Mouse (Mus musculus): ENCODE results near the gene Bicd2.
"Not testable (repeated sequence)": the region's sequence is repeated elsewhere in the genome, so short reads cannot be mapped to it uniquely, and the experiment has no call there.

Gene Bicd2

GRCm38 (mm10) chr13:49357367-49358026 lies 16.1 kb downstream of the Bicd2 start:
- in situ Hi-C loops (cut with MboI, MseI) = loop anchor here in 1 of 2 experiments (10.0 kb wide), 1 partner anchor 633 kb away; no protein-coding TSS in a partner anchor

- in situ Hi-C loops (cut with MboI, MseI) = loop anchor here in 1 of 2 experiments (10.0 kb wide), 1 partner anchor 633 kb away; no protein-coding TSS in a partner anchor
Observed at GRCm38 (mm10) chr13:49358184-49358583, 16.8 kb downstream of the Bicd2 start.

GRCm38 (mm10) chr13:49360906-49361406 lies 19.6 kb downstream of the Bicd2 start:
- in situ Hi-C loops (cut with MboI, MseI) = no loop called here

- in situ Hi-C loops (cut with MboI, MseI) = no loop called here
Observed at GRCm38 (mm10) chr13:49362364-49362763, 21.0 kb downstream of the Bicd2 start.

DNA sequence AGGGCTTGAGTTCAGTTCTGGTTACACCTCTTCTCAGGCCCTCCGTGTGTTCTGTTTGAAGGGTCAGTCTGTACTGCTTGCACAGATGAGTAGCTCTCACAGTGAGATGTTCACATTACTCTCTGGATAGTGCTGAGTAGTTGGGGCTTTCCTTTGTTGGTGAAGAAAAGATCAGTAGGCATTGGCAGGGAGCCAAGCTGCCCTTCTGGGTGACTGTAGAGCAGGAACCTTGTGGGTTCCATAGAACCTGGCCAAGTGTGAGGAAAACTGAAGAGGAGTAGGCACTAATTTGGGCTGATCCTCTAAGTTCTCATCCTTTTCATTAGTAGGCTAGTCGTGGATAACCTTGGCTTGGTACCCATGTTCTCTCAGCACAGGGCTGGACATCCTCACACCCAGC lies 21.4 kb downstream of the Bicd2 start:
- in situ Hi-C loops (cut with MboI, MseI) = no loop called here

DNA sequence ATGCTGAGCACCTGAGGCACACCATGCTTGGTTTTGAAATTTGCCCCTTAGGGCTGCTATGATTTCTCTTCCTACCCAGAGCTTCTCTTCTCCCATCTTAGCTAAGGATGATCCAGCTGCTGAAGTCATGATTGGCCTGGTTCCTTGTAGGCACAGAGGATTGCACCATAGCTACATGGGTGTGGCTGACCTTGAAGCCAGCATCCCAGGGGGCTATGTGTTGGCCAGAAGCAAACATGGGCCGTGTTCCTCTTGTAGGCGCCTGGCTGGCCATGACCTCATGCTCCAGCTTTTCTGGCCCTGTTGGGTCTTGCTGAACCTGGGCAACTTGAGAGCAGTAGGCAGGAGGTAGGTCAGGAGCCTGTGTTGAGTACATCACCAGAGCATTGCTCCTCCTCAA lies 23.3 kb downstream of the Bicd2 start:
- in situ Hi-C loops (cut with MboI, MseI) = no loop called here

DNA sequence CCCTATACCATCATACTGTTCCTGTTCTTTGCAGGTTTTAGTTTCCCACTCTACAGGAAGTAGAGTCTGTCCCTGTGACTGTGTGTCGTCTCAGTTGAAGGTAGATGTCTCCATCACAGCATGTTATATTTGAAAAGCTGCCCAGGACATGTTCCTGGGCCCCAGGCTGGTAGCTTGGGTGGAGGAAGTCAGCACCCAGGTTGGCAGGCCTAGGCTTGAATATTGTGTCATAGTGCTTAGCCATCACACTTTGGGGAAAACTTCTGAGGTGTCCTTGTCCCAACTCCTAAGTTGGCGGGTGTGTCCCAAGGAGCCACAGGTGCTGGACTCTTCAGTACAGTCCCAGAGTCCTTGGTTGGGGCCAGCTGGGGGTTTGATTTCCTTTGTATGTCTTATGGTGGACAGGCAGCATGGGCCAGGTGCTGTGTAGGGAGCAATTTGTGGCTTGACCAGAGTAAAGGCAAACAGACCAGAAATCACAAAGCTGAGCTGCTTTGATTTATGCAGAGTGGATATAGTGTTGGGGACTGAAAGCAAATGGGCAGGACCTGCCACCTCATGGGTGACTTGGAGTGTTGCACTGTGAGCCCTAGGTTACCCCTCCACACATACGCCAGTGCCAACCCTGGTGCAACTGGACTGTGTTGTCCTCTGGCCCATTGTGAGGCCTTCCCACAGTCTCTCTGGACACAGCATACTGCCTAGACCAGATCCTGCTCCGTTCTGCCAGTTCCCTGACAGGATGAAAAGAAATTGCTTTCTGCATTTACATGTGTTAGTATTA lies 26.5 kb downstream of the Bicd2 start:
- in situ Hi-C loops (cut with MboI, MseI) = no loop called here

GRCm38 (mm10) chr13:49369404-49369803 lies 28.0 kb downstream of the Bicd2 start:
- in situ Hi-C loops (cut with MboI, MseI) = no loop called here

DNA sequence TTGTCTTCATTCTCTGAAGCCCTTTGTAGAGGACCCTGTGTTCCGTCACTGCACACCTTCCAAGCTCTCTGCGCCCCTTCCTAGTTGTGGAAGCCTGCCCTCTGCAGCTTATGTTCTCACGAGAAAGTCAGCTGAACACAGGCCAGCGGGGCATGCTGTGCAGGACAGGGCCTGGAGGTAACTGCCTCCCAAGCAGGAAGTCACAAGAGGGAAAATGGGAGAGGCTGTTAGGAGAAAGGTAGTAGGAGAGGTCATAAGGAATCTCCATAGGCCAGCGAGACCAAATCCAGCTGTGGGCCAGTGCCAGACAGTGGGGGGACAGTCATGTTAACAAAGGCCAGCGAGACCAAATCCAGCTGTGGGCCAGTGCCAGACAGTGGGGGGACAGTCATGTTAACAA lies 28.8 kb downstream of the Bicd2 start:
- in situ Hi-C loops (cut with MboI, MseI) = not testable (repeated sequence)

GRCm38 (mm10) chr13:49370916-49371315 lies 29.5 kb downstream of the Bicd2 start:
- in situ Hi-C loops (cut with MboI, MseI) = not testable (repeated sequence)

- in situ Hi-C loops (cut with MboI, MseI) = no loop called here
Observed at GRCm38 (mm10) chr13:49371428-49371899, 30.1 kb downstream of the Bicd2 start.

DNA sequence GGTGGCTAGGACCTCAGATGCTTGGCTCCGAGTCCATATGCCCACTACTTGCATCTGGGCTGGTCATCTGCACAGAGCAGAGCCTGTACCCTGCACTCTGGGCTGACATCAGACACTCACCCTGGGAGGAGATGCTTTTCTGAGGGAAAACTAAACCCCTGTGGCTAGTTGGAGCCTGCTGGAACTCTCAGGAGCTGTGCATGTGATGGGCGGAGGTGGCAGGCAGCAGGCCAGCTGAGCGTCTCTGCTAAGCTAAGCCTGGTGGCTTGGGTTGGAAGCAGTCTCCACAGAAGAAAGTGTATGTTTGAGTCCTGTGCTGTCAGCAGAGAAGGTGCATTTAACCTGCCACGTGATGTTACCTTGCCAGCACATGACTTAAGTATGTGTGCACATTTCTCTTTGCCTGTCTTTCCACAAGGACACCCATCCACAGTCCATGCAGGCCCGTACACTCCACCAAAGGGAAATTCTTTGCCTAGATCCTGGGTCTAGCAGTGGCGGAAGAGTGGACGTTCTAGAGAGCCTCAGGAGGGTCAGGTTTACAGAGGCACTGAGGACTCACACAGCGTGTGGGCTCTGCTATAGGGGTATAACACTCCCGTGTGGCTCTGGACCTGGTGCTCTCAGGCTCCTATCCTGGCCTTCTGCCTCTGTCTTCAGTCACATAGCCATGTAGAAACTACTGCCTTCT lies 31.1 kb downstream of the Bicd2 start:
- in situ Hi-C loops (cut with MboI, MseI) = no loop called here

DNA sequence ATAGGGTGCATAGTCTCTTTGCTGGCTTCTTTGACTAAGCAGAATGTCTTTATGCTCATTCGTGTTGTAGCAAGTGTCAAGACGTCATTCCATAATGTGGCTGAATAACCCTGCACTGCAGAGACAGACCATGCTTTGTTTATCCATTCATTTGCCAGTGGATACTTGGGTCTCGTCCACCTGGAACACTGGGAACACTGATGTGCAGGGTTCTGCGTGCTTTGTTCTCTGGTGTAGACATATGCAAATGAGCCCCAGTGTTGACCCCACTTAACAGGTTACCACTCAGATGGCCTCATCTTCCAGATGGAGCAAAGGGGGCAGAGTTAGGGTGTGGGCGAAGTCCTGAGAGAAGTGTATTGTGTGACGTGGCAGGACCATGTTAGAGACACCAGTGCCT lies 32.9 kb downstream of the Bicd2 start:
- in situ Hi-C loops (cut with MboI, MseI) = no loop called here

DNA sequence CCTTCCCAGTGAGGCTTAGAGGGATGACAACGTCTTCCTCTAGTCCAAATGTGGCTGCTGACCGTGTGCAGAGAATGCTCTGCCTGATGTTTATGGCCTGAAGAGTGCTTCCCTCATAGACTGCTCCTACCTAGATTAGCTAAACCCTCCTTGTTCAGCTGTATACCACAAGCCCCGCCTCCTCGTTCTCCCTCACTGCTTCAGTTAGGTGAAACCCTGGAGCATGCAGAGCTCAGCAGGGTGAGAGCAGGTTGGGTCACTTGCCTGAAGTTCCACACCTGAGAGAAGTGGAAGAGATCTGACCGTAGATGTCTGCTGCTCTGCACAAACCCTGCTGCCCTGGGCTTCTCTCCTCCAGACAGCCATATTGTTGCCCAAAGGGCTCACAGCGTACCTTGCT lies 33.3 kb downstream of the Bicd2 start:
- in situ Hi-C loops (cut with MboI, MseI) = loop anchor here (5.0 kb wide), 2 partner anchors 37 to 47 kb away; no protein-coding TSS in a partner anchor

- in situ Hi-C loops (cut with MboI, MseI) = loop anchor here (5.0 kb wide), 2 partner anchors 40 to 50 kb away; no protein-coding TSS in a partner anchor
Observed at GRCm38 (mm10) chr13:49377608-49378007, 36.2 kb downstream of the Bicd2 start.

GRCm38 (mm10) chr13:49379301-49379700 lies 37.9 kb downstream of the Bicd2 start:
- in situ Hi-C loops (cut with MboI, MseI) = loop anchor here (5.0 kb wide), 2 partner anchors 42 to 52 kb away; no protein-coding TSS in a partner anchor

- in situ Hi-C loops (cut with MboI, MseI) = loop anchor here in 1 of 2 experiments (5.0 kb wide), 1 partner anchor 51 kb away; no protein-coding TSS in a partner anchor
Observed at GRCm38 (mm10) chr13:49381230-49381629, 39.8 kb downstream of the Bicd2 start.

GRCm38 (mm10) chr13:49382997-49383396 lies 41.6 kb downstream of the Bicd2 start:
- in situ Hi-C loops (cut with MboI, MseI) = loop anchor here in 1 of 2 experiments (5.0 kb wide), 1 partner anchor 49 kb away; no protein-coding TSS in a partner anchor

DNA sequence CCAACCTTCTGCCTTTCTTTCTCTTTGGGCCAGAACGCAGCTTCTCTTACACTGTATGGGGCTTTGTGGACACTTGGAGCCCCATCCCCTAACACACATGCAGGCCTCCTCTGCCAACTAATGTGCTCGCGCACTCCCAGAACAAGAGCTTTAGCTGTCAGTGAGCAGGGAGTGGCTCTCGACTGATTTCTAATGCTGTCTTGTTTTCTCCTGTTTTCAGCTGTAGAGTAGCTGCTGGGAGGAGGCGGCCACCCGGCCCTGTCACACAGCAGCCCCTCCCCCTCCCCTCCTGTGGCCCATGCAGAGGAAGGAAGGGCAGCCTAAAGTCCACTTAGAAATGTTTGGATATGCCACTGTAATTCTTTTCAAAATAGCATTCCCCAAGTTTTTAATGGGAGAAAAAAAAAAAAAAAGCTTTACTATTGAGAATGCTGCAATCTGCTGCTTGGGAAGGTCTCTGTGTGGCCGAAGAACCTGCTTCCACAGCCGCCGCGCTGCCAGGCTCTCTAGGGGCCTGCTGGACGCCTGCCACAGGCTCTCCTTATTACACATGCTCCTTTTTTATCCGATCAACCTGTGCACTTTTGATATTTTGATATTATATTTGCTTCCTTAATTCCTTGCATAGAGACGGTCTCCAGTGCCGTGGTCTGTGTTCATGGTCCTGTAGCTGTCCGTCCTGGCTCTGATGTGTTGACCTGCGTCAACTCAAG lies 43.5 kb downstream of the Bicd2 start:
- in situ Hi-C loops (cut with MboI, MseI) = loop anchor here in 1 of 2 experiments (5.0 kb wide), 1 partner anchor 47 kb away; no protein-coding TSS in a partner anchor

DNA sequence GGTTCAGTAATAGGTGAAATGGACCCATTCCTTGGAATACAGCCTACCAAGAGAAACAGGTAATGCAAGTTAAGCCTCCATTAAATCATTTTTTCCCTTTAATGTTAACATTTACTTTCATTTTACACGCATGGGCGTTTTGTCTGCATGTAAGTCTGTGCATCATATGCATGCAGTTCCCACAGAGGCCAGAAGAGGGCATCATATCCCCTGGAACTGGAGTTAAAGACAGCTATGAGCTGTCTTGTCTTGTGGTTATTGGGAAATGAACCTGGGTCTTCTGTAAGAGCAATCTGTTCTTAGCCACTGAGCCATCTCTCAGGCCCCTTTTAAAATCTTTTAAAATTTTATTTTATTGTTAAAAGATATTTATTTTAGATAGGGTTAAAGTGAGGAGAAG lies 50.0 kb downstream of the Bicd2 start:
- in situ Hi-C loops (cut with MboI, MseI) = loop anchor here in 1 of 2 experiments (10.0 kb wide), 1 partner anchor 887 kb away; no protein-coding TSS in a partner anchor

DNA sequence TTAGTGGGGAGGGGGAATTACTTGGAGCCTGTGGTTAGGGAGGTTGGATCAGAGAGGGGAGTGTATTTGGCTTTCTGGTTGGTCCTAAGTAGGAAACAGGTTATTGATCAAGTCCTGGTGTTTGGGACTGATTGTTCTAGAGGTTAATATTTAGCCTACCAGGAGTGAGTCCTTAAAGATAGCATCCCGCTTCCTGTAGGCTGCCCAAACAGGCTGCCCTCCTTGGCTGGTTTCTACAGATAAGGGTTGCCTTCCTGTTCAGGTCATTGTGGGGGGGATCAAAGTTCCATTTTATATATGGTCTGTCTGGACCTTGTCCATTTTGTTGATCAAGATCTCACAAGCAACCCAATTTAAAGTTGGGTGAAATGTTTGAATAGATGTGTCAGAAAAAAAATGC lies 52.2 kb downstream of the Bicd2 start:
- in situ Hi-C loops (cut with MboI, MseI) = loop anchor here in 1 of 2 experiments (10.0 kb wide), 1 partner anchor 889 kb away; no protein-coding TSS in a partner anchor

Data from T-helper 17 cell (primary cell).